Mouse (Mus musculus) lung, embryonic 16.5 days (tissue): Measurements from ENCODE around the gene Gucy1b2. TPM values are rescaled to one million over a fixed set of nuclear protein-coding genes. Genes with fewer than 3 reads are reported as not detected.

Source experiments
- polyA plus RNA-seq: library from polyadenylated mRNA; unstranded; fragments of >200 nt; fragmentation: Nextera tagmentation; extraction: Ambion mirVana; gene quantifications from 2 replicates; pipeline ENCODE4 v1.2.1, GENCODE M21; 2015

The Gucy1b2 gene
- polyA plus RNA-seq, 1 experiment from 2014 or later: 0.31 TPM

Other genes starting within 250 kb of the Gucy1b2 start
- gene Rnaseh2b, start 163.7 kb downstream of the Gucy1b2 start, polyA plus RNA-seq: 57.5 and 60.5 TPM in 2 replicates
- gene Dleu7, start 163.2 kb downstream of the Gucy1b2 start, polyA plus RNA-seq: 0.54 and 0.60 TPM in 2 replicates
- gene Fam124a, start 99.4 kb upstream of the Gucy1b2 start, polyA plus RNA-seq: 5.9 and 7.3 TPM in 2 replicates
- not detected in 2 replicates for gene Gm4131, start 110.6 kb upstream of the Gucy1b2 start, polyA plus RNA-seq
- not detected in 2 replicates for gene Serpine3, start 207.4 kb upstream of the Gucy1b2 start, polyA plus RNA-seq